Mouse (Mus musculus) B cell, adult 62 days (primary cell): Measurements from ENCODE around the gene Muc5ac. TPM values are rescaled to one million over a fixed set of nuclear protein-coding genes. Genes with fewer than 3 reads are reported as not detected.

Experiments used
- total RNA-seq: library from RNA; stranded (reverse); gene quantifications from 4 replicates; pipeline ENCODE4 v1.2.4, GENCODE M21; 2023

Gene Muc5ac
- total RNA-seq = not detected in 4 replicates

DNA sequence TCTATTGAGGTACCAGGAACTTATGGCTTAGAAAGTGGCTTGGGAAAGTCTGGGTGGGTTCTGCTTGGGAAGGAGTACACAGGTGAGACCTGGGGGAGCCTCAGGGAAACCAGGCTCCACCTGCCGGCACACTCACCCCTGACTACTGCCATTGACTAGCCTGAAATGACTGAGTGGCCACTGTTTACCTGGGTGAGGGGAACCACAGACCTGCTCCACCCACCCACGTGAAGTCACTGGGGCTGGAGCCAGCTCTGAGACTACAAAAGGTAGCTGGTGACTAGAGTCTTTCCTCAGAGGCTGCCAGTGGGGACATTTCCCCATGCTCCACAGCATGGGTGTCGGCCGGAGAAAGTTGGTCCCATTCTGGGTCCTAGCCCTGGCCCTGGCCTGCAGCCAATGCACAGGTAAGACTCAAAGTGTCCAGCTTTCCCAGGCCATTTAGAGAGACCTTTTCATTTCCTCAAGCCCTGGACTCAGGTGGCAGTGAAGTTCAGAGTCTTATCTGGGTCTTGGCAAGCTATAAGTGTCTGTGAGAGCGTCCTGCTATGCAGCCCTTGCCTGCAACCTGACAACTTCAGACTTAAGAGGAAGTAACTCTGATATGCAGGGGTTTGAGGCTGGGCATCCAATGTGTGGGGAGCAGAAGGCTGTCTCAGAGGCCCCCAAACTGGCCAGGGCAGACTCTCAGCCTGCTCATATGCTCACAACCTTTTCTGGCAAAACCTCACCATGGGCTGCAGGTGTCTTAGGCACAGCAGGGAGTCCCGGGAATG lies at the start of gene Muc5ac:
Gene Muc5ac (plus strand): TSS at position 296 of the 776 bp plus-strand sequence.

DNA sequence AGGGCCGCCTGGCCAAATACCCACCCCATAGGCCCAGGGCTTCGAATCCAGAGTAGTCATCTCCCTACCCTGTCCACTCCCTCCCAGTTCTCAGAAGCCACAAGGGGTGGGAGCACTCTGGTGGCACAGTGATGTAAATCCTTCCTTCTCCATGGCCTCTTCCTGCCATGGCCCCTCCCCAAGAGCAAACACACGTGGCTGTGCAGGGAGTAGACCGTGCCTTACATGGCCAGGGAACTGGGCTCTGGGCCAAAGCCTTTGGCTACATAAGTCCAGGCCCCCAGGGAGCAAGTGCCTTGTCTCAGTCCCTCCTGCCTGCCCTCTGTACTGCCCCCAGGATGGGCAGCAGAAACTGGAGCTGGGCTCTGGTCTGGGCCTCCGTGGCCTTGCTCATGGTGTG lies 50.0 kb downstream of the Muc5ac start, which contains the start of gene Muc5b:
Gene Muc5b (plus strand): TSS at position 292 of the 400 bp plus-strand sequence.

Other genes with a start within 250 kb of the Muc5ac start
- 18.5 to 24.9 TPM (median 20.6 TPM) in 4 replicates for gene Chid1, start 249.1 kb upstream of the Muc5ac start, total RNA-seq
- 35.6 to 44.2 TPM (median 42.8 TPM) in 4 replicates for gene Ap2a2, start 226.8 kb upstream of the Muc5ac start, total RNA-seq
- gene Muc6, start 133.7 kb upstream of the Muc5ac start, total RNA-seq = not detected in 4 replicates
- gene Muc2, start 98.6 kb upstream of the Muc5ac start, total RNA-seq = 0.72 TPM in 1 of 4 replicates, not detected in the others
- gene Muc5b, start 50.1 kb downstream of the Muc5ac start, total RNA-seq = not detected in 4 replicates
- gene Tollip, start 129.5 kb downstream of the Muc5ac start, total RNA-seq = 67.8 to 75.1 TPM (median 73.5 TPM) in 4 replicates
- gene Brsk2, start 160.8 kb downstream of the Muc5ac start, total RNA-seq = not detected in 4 replicates